Mouse (Mus musculus) lung, postnatal 4 days (tissue): Measurements from ENCODE around the gene Vmn1r163.
"Not testable (repeated sequence)": the region's sequence is repeated elsewhere in the genome, so short reads cannot be mapped to it uniquely, and the experiment has no call there.

Experiments
- DNase-seq, 2 experiments: peaks; one replicate each; pipeline ENCODE4 v3.0.0; 2021

Vmn1r163 gene

GRCm38 (mm10) chr7:23055240-23055639, at the start of gene Vmn1r163:
TSS of gene Vmn1r163 (plus strand) at chr7:23055540.
- DNase-seq = not testable (repeated sequence)

DNA sequence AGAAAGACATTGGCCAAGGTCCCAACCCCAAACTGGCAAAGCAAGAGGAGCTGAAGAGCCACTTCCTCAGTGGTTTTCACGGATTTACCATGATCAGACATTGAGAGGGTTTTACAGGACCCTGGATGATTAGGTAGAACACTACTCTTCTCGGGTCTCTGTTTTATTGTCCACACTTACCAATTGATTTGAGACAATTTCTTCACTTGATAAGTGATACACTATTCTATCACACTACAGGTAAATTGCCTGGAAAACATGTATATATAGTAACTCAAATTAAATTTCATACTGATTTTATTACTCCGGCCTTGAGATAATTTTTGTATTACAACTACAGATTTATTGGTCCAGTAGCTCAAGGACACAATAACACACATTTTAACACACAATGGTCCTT, 35.5 kb upstream of the Vmn1r163 start, which contains the start of gene Gm4216:
Gene Gm4216 (minus strand): TSS at position 101 of the 400 bp plus-strand sequence.
- not testable (repeated sequence) for DNase-seq

DNA sequence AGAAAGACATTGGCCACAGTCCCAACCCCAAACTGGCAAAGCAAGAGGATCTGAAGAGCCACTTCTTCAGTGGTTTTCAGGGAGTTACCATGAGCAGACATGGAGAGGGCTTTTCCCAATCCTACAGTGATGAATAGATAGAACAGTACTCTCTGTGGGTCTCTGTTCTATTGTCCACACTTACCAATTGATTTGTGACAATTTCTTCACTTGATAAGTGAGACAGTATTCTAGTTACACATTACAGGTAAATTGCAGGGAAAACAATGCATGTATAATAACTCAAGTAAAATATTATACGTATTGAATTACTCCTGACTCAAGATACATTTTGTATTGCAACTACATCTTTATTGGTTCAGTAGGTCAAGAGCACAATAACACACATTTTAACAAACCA, 12.0 kb downstream of the Vmn1r163 start, which contains the start of gene Gm8720:
Gene Gm8720 (minus strand): TSS at position 101 of the 400 bp plus-strand sequence.
- not testable (repeated sequence) for DNase-seq
